Mouse (Mus musculus) 416B (cell line): ENCODE measurements around the gene Cpsf2.
"Not testable (repeated sequence)": the region's sequence is repeated elsewhere in the genome, so short reads cannot be mapped to it uniquely, and the experiment has no call there.

Experiments
- DNase-seq: peaks from one replicate; pipeline ENCODE4 v3.0.0; 2011; ENCODE audit warnings: low read depth

Cpsf2 gene

GRCm38 (mm10) chr12:101975601-101976571, at the start of gene Cpsf2:
Cpsf2 (plus strand) TSS chr12:101975988.
- peak; percentile 87 for DNase-seq

- DNase-seq = no peak
Observed at GRCm38 (mm10) chr12:101928423-101928822, 47.4 kb upstream of the Cpsf2 start.

GRCm38 (mm10) chr12:101935223-101935622, 40.6 kb upstream of the Cpsf2 start:
- no peak for DNase-seq

- no peak for DNase-seq
Observed at GRCm38 (mm10) chr12:101937572-101937971, 38.2 kb upstream of the Cpsf2 start.

GRCm38 (mm10) chr12:101947986-101948385, 27.8 kb upstream of the Cpsf2 start:
- no peak for DNase-seq

GRCm38 (mm10) chr12:101948801-101949200, 27.0 kb upstream of the Cpsf2 start:
- DNase-seq = no peak

- not testable (repeated sequence) for DNase-seq
Observed at GRCm38 (mm10) chr12:101955821-101956220, 20.0 kb upstream of the Cpsf2 start.

- peak; percentile 59 for DNase-seq
Observed at GRCm38 (mm10) chr12:101957079-101957941, 18.5 kb upstream of the Cpsf2 start.

GRCm38 (mm10) chr12:101957942-101958544, 17.7 kb upstream of the Cpsf2 start, which contains the start of gene Atxn3:
Atxn3 (minus strand) TSS chr12:101958246.
- peak; percentile 97 for DNase-seq

GRCm38 (mm10) chr12:101958556-101958955, 17.2 kb upstream of the Cpsf2 start:
- DNase-seq = no peak

- not testable (repeated sequence) for DNase-seq
Observed at GRCm38 (mm10) chr12:101958960-101959780, 16.6 kb upstream of the Cpsf2 start.

- DNase-seq = no peak
Observed at GRCm38 (mm10) chr12:101971311-101971710, 4.5 kb upstream of the Cpsf2 start.

- DNase-seq = peak; percentile 56
Observed at GRCm38 (mm10) chr12:101972230-101972629, 3.6 kb upstream of the Cpsf2 start.

GRCm38 (mm10) chr12:101974571-101974970, 1.2 kb upstream of the Cpsf2 start:
- peak; percentile 46 for DNase-seq

GRCm38 (mm10) chr12:101975167-101975600, 604 bp upstream of the Cpsf2 start:
- peak; percentile 57 for DNase-seq

- DNase-seq = peak; percentile 49
Observed at GRCm38 (mm10) chr12:101976651-101977403, 1.0 kb downstream of the Cpsf2 start.

GRCm38 (mm10) chr12:101977404-101977915, 1.7 kb downstream of the Cpsf2 start:
- peak; percentile 50 for DNase-seq

- DNase-seq = no peak
Observed at GRCm38 (mm10) chr12:101978162-101978561, 2.4 kb downstream of the Cpsf2 start.

GRCm38 (mm10) chr12:101978588-101978987, 2.8 kb downstream of the Cpsf2 start:
- peak; percentile 46 for DNase-seq

- DNase-seq = peak; percentile 96
Observed at GRCm38 (mm10) chr12:101979213-101979750, 3.5 kb downstream of the Cpsf2 start.
